Mouse (Mus musculus): ENCODE measurements around the gene Mtus2. TPM values are rescaled to one million over a fixed set of nuclear protein-coding genes. Genes with fewer than 3 reads are reported as not detected.
A peak's percentile ranks its signal among the peaks of the same experiment; 100 is the strongest.

Mtus2 gene
- polyA plus RNA-seq, 1 experiment = 0.80 TPM

GRCm38 (mm10) chr5:148283584-148283983 is 326.5 kb downstream of the Mtus2 start:
- no peak overlapping the region for H3K4me3 ChIP-seq (ENCODE audit: insufficient read depth, low read depth, low read length)
- 81% methylated on average over 3 of the region's 3 CpGs for WGBS
- DNase-seq = no peak
- no peak overlapping the region for H3K27ac ChIP-seq (ENCODE audit: insufficient read depth, low read depth, low read length)
- no peaks in the 10 kb centered on the region for H3K4me1 ChIP-seq (ENCODE audit: control insufficient read depth, insufficient read depth, low read length)
- no peaks in the 10 kb centered on the region for H3K36me3 ChIP-seq (ENCODE audit: control insufficient read depth, insufficient read depth, low read length)
- no peaks in the 10 kb centered on the region for H3K27me3 ChIP-seq (replicated peaks; ENCODE audit: control insufficient read depth, insufficient read depth, low read length)
- TF ChIP-seq CTCF (conservative IDR thresholded peaks at IDR 0.05; ENCODE audit: insufficient read depth, insufficient read length, low read depth, low read length) = no peak
- no peak for TF ChIP-seq POLR2A (IDR thresholded peaks at IDR 0.05; ENCODE audit: low read depth, low read length)

- Histone ChIP-seq H3K4me3 (ENCODE audit: insufficient read depth, low read depth, low read length) (no peak overlapping the region), H3K4me1 (ENCODE audit: control insufficient read depth, insufficient read depth, low read length) (no peaks in the 10 kb centered on the region), H3K36me3 (ENCODE audit: control insufficient read depth, insufficient read depth, low read length) (no peaks in the 10 kb centered on the region), H3K27me3 (replicated peaks; ENCODE audit: control insufficient read depth, insufficient read depth, low read length) (no peaks in the 10 kb centered on the region), H3K27ac (ENCODE audit: insufficient read depth, low read depth, low read length) (no peak overlapping the region)
- DNase-seq = no peak
- TF ChIP-seq CTCF (conservative IDR thresholded peaks at IDR 0.05; ENCODE audit: insufficient read depth, insufficient read length, low read depth, low read length) (no peak), POLR2A (IDR thresholded peaks at IDR 0.05; ENCODE audit: low read depth, low read length) (no peak)
- 96% methylated on average over 5 of the region's 5 CpGs for WGBS
Observed at GRCm38 (mm10) chr5:148287529-148287928, 330.4 kb downstream of the Mtus2 start.

GRCm38 (mm10) chr5:148288804-148289203 is 331.7 kb downstream of the Mtus2 start:
- no peak for TF ChIP-seq POLR2A (IDR thresholded peaks at IDR 0.05; ENCODE audit: low read depth, low read length)
- TF ChIP-seq CTCF (conservative IDR thresholded peaks at IDR 0.05; ENCODE audit: insufficient read depth, insufficient read length, low read depth, low read length) = no peak
- 68% methylated on average over 18 of the region's 18 CpGs for WGBS
- no peaks in the 10 kb centered on the region for H3K4me1 ChIP-seq (ENCODE audit: control insufficient read depth, insufficient read depth, low read length)
- no peaks in the 10 kb centered on the region for H3K36me3 ChIP-seq (ENCODE audit: control insufficient read depth, insufficient read depth, low read length)
- H3K27ac ChIP-seq (ENCODE audit: insufficient read depth, low read depth, low read length) = no peak overlapping the region
- no peak overlapping the region for H3K4me3 ChIP-seq (ENCODE audit: insufficient read depth, low read depth, low read length)
- no peaks in the 10 kb centered on the region for H3K27me3 ChIP-seq (replicated peaks; ENCODE audit: control insufficient read depth, insufficient read depth, low read length)
- DNase-seq = no peak

GRCm38 (mm10) chr5:148289951-148290350 is 332.8 kb downstream of the Mtus2 start:
- no peak overlapping the region for H3K4me3 ChIP-seq (ENCODE audit: insufficient read depth, low read depth, low read length)
- no peaks in the 10 kb centered on the region for H3K27me3 ChIP-seq (replicated peaks; ENCODE audit: control insufficient read depth, insufficient read depth, low read length)
- H3K36me3 ChIP-seq (ENCODE audit: control insufficient read depth, insufficient read depth, low read length) = no peaks in the 10 kb centered on the region
- no peak for DNase-seq
- no peak overlapping the region for H3K27ac ChIP-seq (ENCODE audit: insufficient read depth, low read depth, low read length)
- no peaks in the 10 kb centered on the region for H3K4me1 ChIP-seq (ENCODE audit: control insufficient read depth, insufficient read depth, low read length)
- WGBS = 65% methylated on average over 7 of the region's 7 CpGs
- TF ChIP-seq CTCF (conservative IDR thresholded peaks at IDR 0.05; ENCODE audit: insufficient read depth, insufficient read length, low read depth, low read length) = no peak
- TF ChIP-seq POLR2A (IDR thresholded peaks at IDR 0.05; ENCODE audit: low read depth, low read length) = no peak

- Histone ChIP-seq H3K36me3 (ENCODE audit: control insufficient read depth, insufficient read depth, low read length) (no peaks in the 10 kb centered on the region), H3K27ac (ENCODE audit: insufficient read depth, low read depth, low read length) (no peak overlapping the region), H3K27me3 (replicated peaks; ENCODE audit: control insufficient read depth, insufficient read depth, low read length) (no peaks in the 10 kb centered on the region), H3K4me1 (ENCODE audit: control insufficient read depth, insufficient read depth, low read length) (no peaks in the 10 kb centered on the region), H3K4me3 (ENCODE audit: insufficient read depth, low read depth, low read length) (no peak overlapping the region)
- no peak for DNase-seq
- WGBS = 80% methylated on average over 7 of the region's 7 CpGs
- no peak for TF ChIP-seq POLR2A (IDR thresholded peaks at IDR 0.05; ENCODE audit: low read depth, low read length)
- TF ChIP-seq CTCF (conservative IDR thresholded peaks at IDR 0.05; ENCODE audit: insufficient read depth, insufficient read length, low read depth, low read length) = no peak
Observed at GRCm38 (mm10) chr5:148292862-148293261, 335.7 kb downstream of the Mtus2 start.

GRCm38 (mm10) chr5:148293346-148293745 is 336.2 kb downstream of the Mtus2 start:
- DNase-seq = no peak
- no peaks in the 10 kb centered on the region for H3K4me1 ChIP-seq (ENCODE audit: control insufficient read depth, insufficient read depth, low read length)
- no peaks in the 10 kb centered on the region for H3K27me3 ChIP-seq (replicated peaks; ENCODE audit: control insufficient read depth, insufficient read depth, low read length)
- no peak for TF ChIP-seq POLR2A (IDR thresholded peaks at IDR 0.05; ENCODE audit: low read depth, low read length)
- peak; percentile 43 for TF ChIP-seq CTCF (conservative IDR thresholded peaks at IDR 0.05; ENCODE audit: insufficient read depth, insufficient read length, low read depth, low read length)
- H3K27ac ChIP-seq (ENCODE audit: insufficient read depth, low read depth, low read length) = no peak overlapping the region
- no peaks in the 10 kb centered on the region for H3K36me3 ChIP-seq (ENCODE audit: control insufficient read depth, insufficient read depth, low read length)
- WGBS = 88% methylated on average over 7 of the region's 7 CpGs
- H3K4me3 ChIP-seq (ENCODE audit: insufficient read depth, low read depth, low read length) = no peak overlapping the region

GRCm38 (mm10) chr5:148302968-148303367 is 345.8 kb downstream of the Mtus2 start:
- DNase-seq = no peak
- peak overlapping the region; percentile 27 for H3K4me3 ChIP-seq (ENCODE audit: insufficient read depth, low read depth, low read length)
- TF ChIP-seq POLR2A (IDR thresholded peaks at IDR 0.05; ENCODE audit: low read depth, low read length) (no peak), CTCF (conservative IDR thresholded peaks at IDR 0.05; ENCODE audit: insufficient read depth, insufficient read length, low read depth, low read length) (no peak)
- H3K27ac ChIP-seq (ENCODE audit: insufficient read depth, low read depth, low read length) = no peak overlapping the region
- H3K4me1 ChIP-seq (ENCODE audit: control insufficient read depth, insufficient read depth, low read length) = no peaks in the 10 kb centered on the region
- WGBS = 85% methylated on average over 11 of the region's 11 CpGs
- no peaks in the 10 kb centered on the region for H3K36me3 ChIP-seq (ENCODE audit: control insufficient read depth, insufficient read depth, low read length)
- no peaks in the 10 kb centered on the region for H3K27me3 ChIP-seq (replicated peaks; ENCODE audit: control insufficient read depth, insufficient read depth, low read length)

- Histone ChIP-seq H3K36me3 (ENCODE audit: control insufficient read depth, insufficient read depth, low read length) (no peaks in the 10 kb centered on the region), H3K4me1 (ENCODE audit: control insufficient read depth, insufficient read depth, low read length) (no peaks in the 10 kb centered on the region), H3K27me3 (replicated peaks; ENCODE audit: control insufficient read depth, insufficient read depth, low read length) (no peaks in the 10 kb centered on the region), H3K27ac (ENCODE audit: insufficient read depth, low read depth, low read length) (no peak overlapping the region), H3K4me3 (ENCODE audit: insufficient read depth, low read depth, low read length) (no peak overlapping the region)
- TF ChIP-seq POLR2A (IDR thresholded peaks at IDR 0.05; ENCODE audit: low read depth, low read length) = no peak
- no peak for TF ChIP-seq CTCF (conservative IDR thresholded peaks at IDR 0.05; ENCODE audit: insufficient read depth, insufficient read length, low read depth, low read length)
- DNase-seq = no peak
- WGBS = 90% methylated on average over 2 of the region's 2 CpGs
Observed at GRCm38 (mm10) chr5:148304112-148304511, 347.0 kb downstream of the Mtus2 start.
